Mouse (Mus musculus) urinary bladder, adult 2 months (tissue): Measurements from ENCODE around the gene Mlx. TPM values are rescaled to one million over a fixed set of nuclear protein-coding genes. Genes with fewer than 3 reads are reported as not detected.
"Not testable (repeated sequence)": the region's sequence is repeated elsewhere in the genome, so short reads cannot be mapped to it uniquely, and the experiment has no call there.

Source experiments
- DNase-seq: peaks from one replicate; pipeline ENCODE4 v3.0.0; 2022; ENCODE audit warnings: low spot score
- polyA plus RNA-seq: library from polyadenylated mRNA; depleted of rRNA; stranded (reverse); fragments of >200 nt; gene quantifications from 2 replicates; pipeline ENCODE4 v1.2.3, GENCODE M21; 2012

The Mlx gene
- polyA plus RNA-seq, 1 experiment: 38.0 TPM

DNA sequence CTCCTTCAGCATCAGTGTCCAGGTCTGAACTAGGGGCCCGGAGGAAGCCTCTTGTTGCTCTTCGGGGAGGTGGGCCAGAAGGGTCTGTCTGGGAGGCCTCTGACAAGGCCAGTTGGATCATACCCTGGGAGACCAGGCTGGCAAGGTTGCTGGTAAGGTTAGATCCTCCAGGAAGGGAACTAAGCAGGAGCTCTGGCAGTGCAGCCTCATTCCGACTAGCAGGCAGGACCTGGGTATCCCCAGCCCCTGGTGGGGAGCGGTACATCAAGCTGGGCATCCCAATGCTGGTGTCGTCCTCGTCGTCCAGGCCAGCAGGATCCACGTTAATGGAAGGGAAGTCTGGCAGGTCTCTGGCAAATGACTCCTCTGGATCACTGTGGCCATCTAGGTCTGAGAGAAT, 11.2 kb downstream of the Mlx start:
- DNase-seq: no peak

GRCm38 (mm10) chr11:101103011-101103410, 15.9 kb downstream of the Mlx start:
- no peak for DNase-seq

GRCm38 (mm10) chr11:101109351-101109750, 22.3 kb downstream of the Mlx start:
- DNase-seq: no peak

DNA sequence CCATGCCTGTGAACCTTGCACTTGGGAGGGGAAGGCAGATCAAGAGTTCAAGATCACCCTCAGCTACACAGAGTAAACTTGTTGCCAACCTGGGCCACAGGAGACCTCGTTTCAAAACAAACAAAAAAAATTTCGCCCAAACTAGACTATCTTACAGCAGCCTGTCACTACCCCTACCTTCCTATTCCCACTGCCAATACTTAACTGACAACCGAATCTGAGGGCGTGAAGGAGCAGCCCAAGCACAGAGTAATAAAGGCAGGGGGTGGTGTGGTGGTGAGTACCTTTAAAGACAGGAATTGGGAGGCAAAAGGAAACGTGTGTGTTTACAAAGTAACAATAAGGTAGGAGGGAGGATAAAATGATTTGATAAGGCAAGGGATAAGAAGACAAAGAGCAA, 23.6 kb downstream of the Mlx start:
- no peak for DNase-seq

- no peak for DNase-seq
Observed at GRCm38 (mm10) chr11:101111178-101111577, 24.1 kb downstream of the Mlx start.

- DNase-seq: no peak
Observed at GRCm38 (mm10) chr11:101112186-101112585, 25.1 kb downstream of the Mlx start.

DNA sequence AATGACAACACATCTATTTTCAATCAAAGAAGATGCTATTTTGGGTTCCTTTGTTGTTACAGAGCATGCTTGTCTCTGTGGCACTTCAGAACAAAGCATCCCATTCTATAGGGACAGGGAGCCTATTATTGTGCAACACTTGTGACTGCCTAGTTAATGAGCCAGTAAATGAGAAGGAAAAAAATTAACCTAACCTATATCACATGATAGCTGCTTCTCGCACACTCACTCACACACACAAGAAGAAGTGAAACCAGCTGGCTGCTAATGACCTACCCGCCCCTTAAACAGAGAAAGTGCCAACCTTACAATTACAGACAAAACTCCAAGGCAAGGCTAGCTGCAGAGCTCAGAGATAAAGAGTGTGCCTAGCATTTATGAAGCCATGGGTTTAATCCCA, 28.5 kb downstream of the Mlx start:
- DNase-seq: no peak

DNA sequence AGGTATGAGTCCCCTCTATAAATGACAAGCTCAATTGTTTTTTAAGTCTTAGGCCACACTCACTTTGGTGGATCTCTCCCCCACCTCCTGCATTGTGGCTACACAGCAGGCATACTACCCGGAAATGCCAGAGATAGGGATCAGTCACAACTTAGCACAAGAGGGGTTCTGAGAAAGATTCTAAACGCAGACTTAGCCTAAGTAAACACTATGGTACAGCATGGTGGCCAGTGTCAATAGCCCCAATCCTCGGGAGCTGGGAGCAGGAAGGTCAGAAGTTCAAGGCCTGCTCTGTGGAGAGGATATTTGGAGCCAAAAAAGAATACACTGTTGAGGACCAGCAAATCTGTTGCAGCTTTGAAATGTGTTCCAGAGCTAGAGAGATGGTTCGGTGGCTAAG, 31.0 kb downstream of the Mlx start:
- DNase-seq: no peak

DNA sequence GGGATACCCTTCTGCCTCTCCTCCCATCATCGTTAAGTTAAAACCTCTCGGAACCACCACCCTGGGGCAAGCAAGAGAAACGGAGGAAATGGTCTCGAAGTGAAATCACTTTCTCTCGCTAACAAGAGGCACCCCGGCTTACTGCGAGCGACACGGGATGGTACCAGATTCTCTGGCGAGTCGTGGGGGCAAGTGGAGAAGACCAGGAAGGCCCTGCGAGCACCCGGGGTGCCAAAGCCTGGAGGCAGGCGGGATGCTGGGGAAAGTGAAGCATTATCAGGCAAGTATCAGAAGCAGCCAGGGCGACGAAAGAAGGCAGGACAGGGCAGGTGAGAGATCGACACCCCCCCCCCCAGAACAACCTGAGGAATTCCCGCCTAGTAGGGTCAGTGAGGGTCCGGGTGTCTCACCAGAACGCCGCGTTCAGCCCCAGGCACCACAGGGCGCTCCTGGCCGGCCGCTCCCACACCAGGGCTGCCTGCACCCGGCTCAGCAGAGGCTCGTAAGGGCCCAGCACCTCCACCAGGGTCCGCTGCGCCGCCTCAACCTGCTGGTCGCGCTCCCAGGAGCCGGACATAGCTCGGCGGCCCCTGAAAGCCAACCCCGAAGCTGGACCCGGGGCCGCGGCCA, 32.2 kb downstream of the Mlx start:
- DNase-seq: no peak

GRCm38 (mm10) chr11:101119761-101120544, 32.9 kb downstream of the Mlx start, which contains the start of the genes Retreg3 and Tubg1:
Retreg3 (minus strand) TSS chr11:101119893.
Tubg1 (plus strand) TSS chr11:101119938.
- DNase-seq: peak; percentile 97

DNA sequence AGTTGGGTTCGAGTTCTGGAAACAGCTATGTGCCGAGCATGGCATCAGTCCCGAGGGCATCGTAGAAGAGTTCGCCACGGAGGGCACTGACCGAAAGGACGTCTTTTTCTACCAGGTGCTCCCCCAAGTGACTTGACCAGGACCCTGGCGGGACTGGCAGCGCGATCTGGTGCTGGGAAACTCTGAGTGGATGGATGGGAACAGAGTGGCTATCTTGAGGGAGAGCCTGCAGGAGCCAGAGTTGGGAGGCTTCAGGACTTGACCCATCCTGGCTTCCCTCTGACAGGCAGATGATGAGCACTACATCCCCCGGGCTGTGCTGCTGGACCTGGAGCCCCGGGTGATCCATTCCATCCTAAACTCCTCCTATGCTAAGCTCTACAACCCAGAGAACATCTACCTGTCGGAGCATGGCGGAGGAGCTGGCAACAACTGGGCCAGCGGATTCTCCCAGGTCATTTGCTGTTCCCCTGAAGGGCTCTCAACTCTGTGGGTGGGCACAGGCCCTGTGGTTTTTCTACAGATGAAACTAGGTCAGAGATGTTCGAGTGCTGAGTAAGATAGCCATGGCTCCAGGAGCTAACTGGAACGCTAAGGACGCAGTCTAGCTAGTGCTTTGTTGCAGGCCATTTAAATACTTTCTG, 33.6 kb downstream of the Mlx start:
- no peak for DNase-seq

- not testable (repeated sequence) for DNase-seq
Observed at GRCm38 (mm10) chr11:101124494-101124893, 37.4 kb downstream of the Mlx start.

DNA sequence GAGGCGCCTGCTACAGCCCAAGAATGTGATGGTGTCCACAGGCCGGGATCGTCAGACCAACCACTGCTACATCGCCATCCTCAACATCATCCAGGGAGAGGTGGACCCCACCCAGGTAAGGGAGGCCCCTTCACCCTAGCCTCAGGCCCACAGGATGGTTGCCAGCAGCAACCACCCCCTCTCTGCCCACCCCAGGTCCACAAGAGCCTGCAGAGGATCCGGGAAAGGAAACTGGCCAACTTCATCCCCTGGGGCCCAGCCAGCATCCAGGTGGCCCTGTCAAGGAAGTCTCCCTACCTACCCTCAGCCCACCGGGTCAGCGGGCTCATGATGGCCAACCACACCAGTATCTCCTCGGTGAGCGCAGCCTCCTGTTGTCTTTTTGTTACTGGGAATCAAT, 37.9 kb downstream of the Mlx start:
- DNase-seq: not testable (repeated sequence)

DNA sequence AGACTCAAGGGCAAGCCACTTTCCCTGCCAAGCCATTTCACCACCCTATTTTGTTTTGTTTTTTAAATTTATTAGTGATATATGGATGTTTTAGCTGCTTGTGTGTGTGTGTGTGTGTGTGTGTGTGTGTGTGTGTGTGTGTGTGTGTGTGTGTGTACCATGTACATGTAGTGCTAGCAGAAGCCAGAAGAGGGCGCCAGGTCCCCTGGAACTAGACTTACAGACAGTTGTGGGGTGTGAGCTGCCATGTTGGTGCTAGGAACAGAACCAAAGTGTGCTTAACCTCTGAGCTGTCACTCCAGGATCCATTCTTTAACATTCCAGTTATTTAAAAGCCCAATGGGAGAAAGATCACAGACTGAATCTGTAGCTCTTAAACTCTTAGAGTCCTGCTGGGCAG, 40.0 kb downstream of the Mlx start:
- no peak for DNase-seq

DNA sequence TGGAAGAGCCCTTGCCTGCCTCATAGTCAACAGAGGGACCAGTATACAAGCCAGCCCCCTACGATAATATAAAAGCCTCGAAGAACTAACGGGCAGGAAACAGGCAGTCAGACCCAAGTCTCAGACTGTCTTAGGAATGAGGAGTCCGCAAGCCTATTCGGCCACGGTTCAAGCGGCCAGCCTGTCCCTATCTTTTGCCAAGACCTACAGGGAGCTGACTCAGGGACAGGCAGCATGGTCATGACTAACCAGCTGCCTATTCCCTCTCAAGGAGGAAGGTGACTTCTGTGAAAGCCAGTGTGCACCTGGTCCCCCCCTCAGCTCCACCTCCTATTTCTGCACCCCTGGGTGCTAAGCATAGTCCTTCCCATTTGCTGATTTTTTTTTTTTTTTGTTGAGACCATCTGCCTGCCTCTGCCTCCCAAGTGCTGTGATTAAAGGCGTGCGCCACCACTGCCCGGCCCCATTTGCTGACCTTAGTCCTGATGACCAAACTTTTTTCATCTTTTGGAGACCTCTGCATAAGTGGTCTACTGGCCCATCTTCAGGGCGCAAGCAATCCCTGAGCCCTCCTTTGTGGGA, 42.0 kb downstream of the Mlx start:
- DNase-seq: no peak

GRCm38 (mm10) chr11:101130056-101130756, 43.1 kb downstream of the Mlx start:
- DNase-seq: no peak

- DNase-seq: no peak
Observed at GRCm38 (mm10) chr11:101131187-101131586, 44.1 kb downstream of the Mlx start.

DNA sequence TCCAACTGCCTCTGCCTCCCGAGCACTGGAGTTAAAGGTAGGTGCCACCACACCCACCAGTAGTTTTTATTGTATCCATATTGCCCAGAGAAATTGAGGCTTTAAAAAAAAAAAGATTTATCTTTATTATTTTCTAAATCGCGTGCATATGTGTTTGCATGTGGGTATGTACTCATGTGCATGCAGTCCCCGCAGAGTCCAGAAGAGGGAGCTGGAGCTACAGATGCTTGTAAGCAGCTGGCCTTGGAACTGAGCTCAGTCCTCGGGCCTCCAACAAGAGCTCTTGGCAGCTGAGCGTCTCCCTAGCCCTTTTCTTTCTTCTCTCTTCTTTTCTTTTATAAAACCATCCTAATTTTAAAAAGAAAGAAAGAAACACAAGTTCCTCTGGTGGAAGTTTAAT, 44.6 kb downstream of the Mlx start:
- DNase-seq: no peak

- DNase-seq: no peak
Observed at GRCm38 (mm10) chr11:101133037-101133436, 46.0 kb downstream of the Mlx start.

DNA sequence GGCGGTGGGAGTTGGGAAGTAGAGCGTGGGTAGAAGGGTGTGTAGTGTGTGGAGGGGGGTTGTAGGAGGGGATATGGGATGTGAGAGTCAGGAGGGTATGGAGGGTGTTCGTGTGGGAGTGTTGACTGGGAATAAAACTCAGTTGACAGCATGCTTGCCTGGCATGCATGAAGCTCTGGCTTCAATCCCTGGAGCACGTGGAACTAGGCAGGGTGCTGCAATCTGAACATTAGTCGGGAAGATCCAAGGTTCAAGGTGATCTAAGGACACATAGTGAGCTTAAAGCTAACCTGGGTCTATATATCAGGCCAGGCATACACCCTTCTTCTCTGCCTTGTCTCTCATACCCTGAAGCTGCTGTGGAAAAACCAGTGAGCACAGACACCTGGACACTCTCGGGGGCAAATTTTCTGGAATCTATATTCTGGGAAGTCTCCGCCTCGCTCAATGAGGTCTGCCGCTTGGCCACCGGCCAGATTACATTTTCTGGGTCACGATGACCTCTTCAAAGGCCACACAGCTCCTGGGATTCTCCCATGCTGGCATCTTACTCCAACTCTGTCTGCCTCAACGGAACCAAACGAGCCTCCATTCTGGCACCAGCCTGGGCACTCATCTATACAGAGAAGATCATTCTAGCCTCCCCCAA, 47.3 kb downstream of the Mlx start:
- DNase-seq: no peak

- no peak for DNase-seq
Observed at GRCm38 (mm10) chr11:101137000-101137399, 49.9 kb downstream of the Mlx start.
